Mouse (Mus musculus) limb, embryonic 10.5 days (tissue): ENCODE data around the gene Fam161a. TPM values are rescaled to one million over a fixed set of nuclear protein-coding genes. Genes with fewer than 3 reads are reported as not detected.

Experiments
- DNase-seq: peaks from one replicate; pipeline ENCODE4 v3.0.0-alpha.2; 2017; ENCODE audit warnings: low spot score
- H3K27ac ChIP-seq: fragments of 300-500 bp; sonication (generic); 2 replicates; pipeline ENCODE4 v1.5.1; 2016; ENCODE audit warnings: mild to moderate bottlenecking
- H3K27me3 ChIP-seq: fragments of 300-500 bp; sonication (generic); 2 replicates; pipeline ENCODE4 v1.6.1; 2016; ENCODE audit warnings: low read depth, mild to moderate bottlenecking; ENCODE audit not compliant: poor library complexity, severe bottlenecking
- H3K36me3 ChIP-seq: fragments of 300-500 bp; sonication (generic); 2 replicates; pipeline ENCODE4 v1.6.1; 2016; ENCODE audit warnings: mild to moderate bottlenecking, moderate library complexity
- H3K4me1 ChIP-seq: fragments of 300-500 bp; sonication (generic); 2 replicates; pipeline ENCODE4 v1.6.1; 2016
- H3K4me3 ChIP-seq: fragments of 300-500 bp; sonication (generic); 2 replicates; pipeline ENCODE4 v1.5.1; 2016; ENCODE audit warnings: mild to moderate bottlenecking, moderate library complexity
- H3K9me3 ChIP-seq: fragments of 300-500 bp; sonication (generic); replicated peaks from 2 replicates; pipeline ENCODE4 v1.6.1; 2016; ENCODE audit warnings: mild to moderate bottlenecking
- WGBS: fragments of 180-500 bp; shearing (Covaris S2); methylation state at CpG from one replicate; pipeline ENCODE4 v1.1.7; 2016; 5-methylcytosine and 5-hydroxymethylcytosine counted together
- polyA plus RNA-seq: library from polyadenylated mRNA; unstranded; fragments of >200 nt; fragmentation: Nextera tagmentation; extraction: Ambion mirVana; gene quantifications from 2 replicates; pipeline ENCODE4 v1.2.1, GENCODE M21; 2016

The Fam161a gene
- polyA plus RNA-seq, 1 experiment from 2014 or later, result 1.6 TPM

- Histone ChIP-seq H3K4me1 (peaks cover 22% of the 10 kb centered on the region), H3K9me3 (no peaks in the 10 kb centered on the region), H3K27ac (no peak overlapping the region), H3K36me3 (peaks cover 33% of the 10 kb centered on the region), H3K27me3 (no peaks in the 10 kb centered on the region), H3K4me3 (no peak overlapping the region)
- no peak for DNase-seq
- 79% methylated on average over 1 of the region's 1 CpGs for WGBS
These were observed 28.1 kb upstream of the Fam161a start for GRCm38 (mm10) chr11:22979221-22979620.

- no peaks in the 10 kb centered on the region for H3K9me3 ChIP-seq
- WGBS, result 43% methylated on average over 4 of the region's 4 CpGs
- peaks cover 29% of the 10 kb centered on the region for H3K36me3 ChIP-seq
- peak overlapping the region; percentile 93; the same call in 1 of the 2 replicates for H3K27ac ChIP-seq
- peaks cover 11% of the 10 kb centered on the region for H3K4me1 ChIP-seq
- DNase-seq, result no peak
- peak overlapping the region; percentile 75 for H3K4me3 ChIP-seq
- no peaks in the 10 kb centered on the region for H3K27me3 ChIP-seq
These were observed 26.3 kb upstream of the Fam161a start for GRCm38 (mm10) chr11:22981041-22981440.

DNA sequence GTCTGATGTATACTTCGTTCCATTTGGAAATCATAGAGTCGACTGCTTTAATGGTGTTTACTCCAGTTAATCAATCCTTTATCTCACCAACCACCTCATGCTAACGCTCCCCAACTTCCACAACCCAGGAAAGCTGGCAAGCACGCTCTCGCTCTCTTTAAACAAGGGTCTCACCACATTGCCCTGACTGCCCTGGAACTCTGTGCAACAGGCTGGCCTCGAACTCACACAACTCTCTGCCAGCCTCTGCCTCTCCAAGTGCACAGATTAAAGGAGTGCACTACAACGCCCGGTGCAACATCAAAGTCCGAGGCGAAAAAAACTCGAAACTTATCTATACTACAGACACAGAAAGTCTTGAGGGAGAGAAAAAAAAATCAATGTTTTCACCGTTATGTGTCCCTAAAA is 25.8 kb upstream of the Fam161a start:
- WGBS, result 4% methylated on average over 12 of the region's 12 CpGs
- Histone ChIP-seq H3K4me1 (peaks cover 8% of the 10 kb centered on the region), H3K27ac (peak overlapping the region; percentile 93), H3K4me3 (peak overlapping the region; percentile 75), H3K36me3 (peaks cover 25% of the 10 kb centered on the region), H3K27me3 (no peaks in the 10 kb centered on the region), H3K9me3 (no peaks in the 10 kb centered on the region)
- no peak for DNase-seq

DNA sequence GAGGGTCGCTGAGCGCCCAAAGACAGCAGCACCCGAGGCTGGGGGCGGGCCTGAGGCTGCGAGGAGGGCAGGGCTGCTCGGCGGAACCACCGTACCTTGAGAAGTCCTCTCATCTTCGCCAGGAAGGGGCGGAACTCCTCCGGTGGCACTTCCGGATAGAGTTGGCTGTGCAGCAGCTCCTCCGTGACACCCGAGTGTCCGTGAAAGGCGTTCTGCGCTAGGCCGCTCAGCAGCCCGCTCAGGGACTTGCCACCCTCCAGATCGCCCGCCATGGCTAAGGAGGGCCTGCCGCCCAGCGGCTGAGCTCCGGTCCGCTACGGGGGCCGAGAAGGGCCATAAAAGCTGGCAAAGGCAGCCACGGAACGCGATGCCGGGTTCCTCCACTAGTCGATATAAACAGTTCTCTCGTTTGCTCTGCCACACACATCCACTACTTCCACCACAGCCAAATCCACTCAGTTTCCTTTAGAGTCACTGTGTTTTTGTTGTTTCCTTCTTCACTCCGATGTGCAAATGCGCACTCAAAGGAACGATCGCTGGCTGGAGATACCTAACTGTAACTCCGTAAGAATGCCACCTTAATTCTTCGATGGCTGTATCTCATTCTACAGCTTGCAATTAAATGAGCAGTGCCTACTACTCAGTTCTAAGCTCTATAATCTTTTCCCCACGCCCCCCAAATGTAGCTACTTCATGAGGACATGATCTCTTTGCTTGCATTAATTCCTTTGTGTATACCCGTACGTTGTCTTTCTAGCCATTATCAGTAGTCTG is 25.2 kb upstream of the Fam161a start, which contains the start of the genes Gm28048 and Commd1:
Gene Gm28048 (minus strand): TSS at position 107 of the 774 bp plus-strand sequence.
Gene Commd1 (minus strand): TSS at position 399 of the 774 bp plus-strand sequence.
- Histone ChIP-seq H3K9me3 (no peaks in the 10 kb centered on the region), H3K27ac (peak within 1 kb of the TSS; percentile 93), H3K36me3 (peaks cover 21% of the 10 kb centered on the region), H3K4me1 (peaks cover 8% of the 10 kb centered on the region), H3K27me3 (no peaks in the 10 kb centered on the region), H3K4me3 (peak within 1 kb of the TSS; percentile 75)
- 5% methylated on average over 42 of the region's 42 CpGs for WGBS
- DNase-seq, result peak; percentile 96

DNA sequence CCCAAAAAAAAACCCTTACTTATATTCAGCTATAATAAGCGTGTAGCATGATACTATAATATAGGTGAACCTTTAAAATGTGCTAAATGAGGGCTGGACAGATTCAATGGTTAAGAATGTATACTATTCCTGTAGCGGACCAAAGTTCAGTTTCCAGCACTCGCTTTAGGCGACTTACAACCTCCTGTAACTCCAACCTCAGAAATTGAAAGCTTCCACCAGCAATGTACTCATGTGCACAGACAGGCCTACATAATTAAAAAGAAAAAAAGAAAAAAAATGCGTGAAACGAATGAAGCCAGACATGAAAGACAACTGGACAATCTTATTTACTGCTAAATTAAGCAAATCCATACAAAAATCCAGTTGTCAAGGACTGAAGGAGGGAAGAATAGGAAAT is 24.5 kb upstream of the Fam161a start:
- H3K4me1 ChIP-seq, result peaks cover 8% of the 10 kb centered on the region
- 78% methylated on average over 6 of the region's 6 CpGs for WGBS
- no peak overlapping the region for H3K27ac ChIP-seq
- H3K36me3 ChIP-seq, result peaks cover 14% of the 10 kb centered on the region
- no peak for DNase-seq
- H3K4me3 ChIP-seq, result peak overlapping the region; percentile 75; the same call in 1 of the 2 replicates
- no peaks in the 10 kb centered on the region for H3K27me3 ChIP-seq
- no peaks in the 10 kb centered on the region for H3K9me3 ChIP-seq

GRCm38 (mm10) chr11:22985510-22985909 is 21.8 kb upstream of the Fam161a start:
- Histone ChIP-seq H3K4me1 (peaks cover 8% of the 10 kb centered on the region), H3K27me3 (no peaks in the 10 kb centered on the region), H3K27ac (no peak overlapping the region), H3K4me3 (no peak overlapping the region), H3K9me3 (no peaks in the 10 kb centered on the region), H3K36me3 (no peaks in the 10 kb centered on the region)
- WGBS, result 88% methylated on average over 3 of the region's 3 CpGs
- DNase-seq, result no peak

DNA sequence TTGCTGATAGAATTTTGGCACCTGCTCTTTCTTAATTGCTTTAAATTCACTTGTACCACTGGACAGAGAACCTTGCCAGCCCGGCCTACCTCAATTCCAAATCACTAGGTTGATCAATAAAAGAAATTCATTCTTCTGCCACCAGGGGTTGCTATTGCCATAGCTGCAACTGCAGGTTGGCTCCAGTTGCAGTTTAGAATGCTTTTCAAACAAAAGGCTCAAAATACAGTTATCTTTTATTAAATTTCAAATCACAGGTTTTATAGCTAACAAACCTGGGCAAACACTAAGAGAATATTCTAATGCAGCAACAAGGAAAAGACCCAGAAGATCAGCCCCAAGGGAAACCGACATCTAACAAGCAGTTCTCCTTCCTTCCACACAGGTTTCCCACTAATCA is 20.0 kb upstream of the Fam161a start:
- no peak overlapping the region for H3K27ac ChIP-seq
- WGBS, result 63% methylated on average over 2 of the region's 2 CpGs
- peaks cover 11% of the 10 kb centered on the region for H3K4me1 ChIP-seq
- H3K4me3 ChIP-seq, result no peak overlapping the region
- DNase-seq, result no peak
- H3K36me3 ChIP-seq, result peaks cover 4% of the 10 kb centered on the region; the same call in 1 of the 2 replicates
- no peaks in the 10 kb centered on the region for H3K9me3 ChIP-seq
- no peaks in the 10 kb centered on the region for H3K27me3 ChIP-seq

GRCm38 (mm10) chr11:22989786-22990185 is 17.5 kb upstream of the Fam161a start:
- no peaks in the 10 kb centered on the region for H3K27me3 ChIP-seq
- peak overlapping the region; percentile 96 for H3K4me3 ChIP-seq
- peaks cover 26% of the 10 kb centered on the region for H3K36me3 ChIP-seq
- peaks cover 11% of the 10 kb centered on the region for H3K4me1 ChIP-seq
- DNase-seq, result no peak
- peak overlapping the region; percentile 99; the same call in 1 of the 2 replicates for H3K27ac ChIP-seq
- 65% methylated on average over 1 of the region's 1 CpGs for WGBS
- no peaks in the 10 kb centered on the region for H3K9me3 ChIP-seq

DNA sequence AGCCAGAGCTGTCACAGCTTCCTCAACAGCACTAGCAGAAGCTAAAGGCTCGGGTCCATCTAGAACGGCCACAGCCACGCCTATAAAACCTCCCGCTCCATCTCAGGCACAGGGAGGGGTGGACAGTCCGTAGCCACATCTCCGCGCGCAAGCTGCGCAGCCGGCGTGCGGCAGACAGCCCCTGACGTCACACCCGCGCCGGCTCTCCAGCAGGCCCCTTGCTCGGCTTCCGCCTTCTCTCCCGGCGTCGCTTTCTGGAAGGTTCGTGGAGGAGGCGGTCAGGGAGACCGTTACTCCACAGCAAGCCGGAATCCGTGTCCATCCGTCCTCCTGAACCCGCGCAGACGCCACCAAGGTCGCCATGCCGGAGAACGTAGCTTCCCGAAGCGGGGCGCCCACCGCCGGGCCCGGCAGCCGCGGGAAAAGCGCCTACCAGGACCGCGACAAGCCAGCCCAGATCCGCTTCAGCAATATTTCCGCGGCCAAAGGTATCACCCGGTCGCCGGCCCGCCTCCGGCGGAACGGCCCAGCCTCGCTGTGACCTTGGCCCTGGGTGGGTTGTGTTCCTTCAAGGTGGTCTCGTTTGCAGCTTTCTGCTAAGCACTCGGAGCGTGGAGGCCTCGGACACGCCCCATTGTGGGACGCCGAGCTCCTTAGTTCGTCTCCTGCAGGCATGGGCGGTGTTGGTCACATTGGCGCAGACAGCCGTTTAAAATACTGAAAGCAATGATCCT is 16.8 kb upstream of the Fam161a start, which contains the start of gene Cct4:
Gene Cct4 (plus strand): TSS at position 127 of the 734 bp plus-strand sequence.
- WGBS, result under 1% methylated on average over 66 of the region's 66 CpGs
- DNase-seq, result peak; percentile 94
- peak within 1 kb of the TSS; percentile 99 for H3K27ac ChIP-seq
- H3K36me3 ChIP-seq, result peaks cover 34% of the 10 kb centered on the region
- H3K27me3 ChIP-seq, result no peaks in the 10 kb centered on the region
- peaks cover 11% of the 10 kb centered on the region for H3K4me1 ChIP-seq
- H3K4me3 ChIP-seq, result peak within 1 kb of the TSS; percentile 96
- H3K9me3 ChIP-seq, result no peaks in the 10 kb centered on the region

DNA sequence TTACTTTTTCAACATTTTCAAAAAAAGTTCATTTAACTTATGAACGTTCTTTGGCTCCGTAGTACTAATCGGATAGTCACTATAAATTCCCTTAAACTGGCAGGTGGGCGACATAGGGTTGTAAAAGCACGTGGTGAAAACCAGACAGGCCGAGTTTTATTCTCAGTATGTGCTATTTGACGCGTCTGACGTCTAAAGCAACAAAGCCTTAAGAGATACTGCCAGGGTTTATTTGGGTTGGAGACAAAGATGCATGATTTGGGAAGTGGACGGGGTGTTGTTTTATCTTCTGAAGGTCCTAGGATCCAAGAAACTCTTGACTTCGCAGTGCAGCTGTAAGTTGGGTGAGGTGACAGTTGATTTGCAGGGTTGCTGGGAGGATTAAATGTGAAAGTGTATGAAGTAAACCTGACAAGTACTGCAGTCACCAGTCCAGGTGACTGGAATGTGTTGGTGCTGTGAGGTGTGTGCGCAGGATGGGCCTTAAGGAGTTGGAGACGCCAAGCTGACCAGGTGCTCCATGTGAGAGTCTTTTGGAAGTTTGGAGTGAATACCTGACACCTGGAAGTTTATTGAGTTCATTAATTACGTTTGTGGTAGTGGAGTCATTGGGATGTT is 16.0 kb upstream of the Fam161a start:
- Histone ChIP-seq H3K27me3 (no peaks in the 10 kb centered on the region), H3K36me3 (peaks cover 41% of the 10 kb centered on the region), H3K4me1 (peaks cover 11% of the 10 kb centered on the region), H3K4me3 (peak overlapping the region; percentile 96), H3K9me3 (no peaks in the 10 kb centered on the region), H3K27ac (peak overlapping the region; percentile 99)
- WGBS, result 12% methylated on average over 14 of the region's 14 CpGs
- peak; percentile 34 for DNase-seq

- H3K27me3 ChIP-seq, result no peaks in the 10 kb centered on the region
- no peak overlapping the region for H3K4me3 ChIP-seq
- no peaks in the 10 kb centered on the region for H3K9me3 ChIP-seq
- H3K27ac ChIP-seq, result no peak overlapping the region
- H3K4me1 ChIP-seq, result peaks cover 11% of the 10 kb centered on the region
- WGBS, result 98% methylated on average over 2 of the region's 2 CpGs
- peaks cover 71% of the 10 kb centered on the region for H3K36me3 ChIP-seq
- no peak for DNase-seq
These were observed 13.1 kb upstream of the Fam161a start for GRCm38 (mm10) chr11:22994271-22994670.

DNA sequence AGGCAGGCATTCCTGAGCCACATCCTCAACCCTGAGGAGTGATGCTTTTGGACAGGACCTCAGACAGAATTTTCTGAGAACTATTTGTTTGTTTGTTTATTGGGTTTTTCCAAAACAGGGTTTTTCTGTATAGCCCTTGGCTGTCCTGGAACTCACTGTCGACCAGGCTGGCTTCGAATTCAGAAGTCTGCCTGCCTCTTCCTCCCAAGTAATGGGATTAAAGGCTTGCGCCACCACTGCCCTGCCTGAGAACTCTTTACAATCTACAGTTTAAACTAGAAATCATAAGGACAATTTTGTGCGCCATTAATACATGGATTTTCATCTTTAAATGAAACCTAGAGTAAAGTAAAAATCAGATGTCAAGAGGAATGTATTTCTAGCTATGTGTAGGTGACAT is 11.9 kb upstream of the Fam161a start:
- WGBS, result 98% methylated on average over 4 of the region's 4 CpGs
- H3K4me1 ChIP-seq, result peaks cover 11% of the 10 kb centered on the region
- no peak for DNase-seq
- H3K4me3 ChIP-seq, result no peak overlapping the region
- no peaks in the 10 kb centered on the region for H3K27me3 ChIP-seq
- H3K27ac ChIP-seq, result no peak overlapping the region
- peaks cover 83% of the 10 kb centered on the region for H3K36me3 ChIP-seq
- no peaks in the 10 kb centered on the region for H3K9me3 ChIP-seq
